Mouse (Mus musculus) cortical plate, adult 2 months (tissue): ENCODE data around the gene Tspyl2. TPM values are rescaled to one million over a fixed set of nuclear protein-coding genes. Genes with fewer than 3 reads are reported as not detected.
"Not testable (repeated sequence)": the region's sequence is repeated elsewhere in the genome, so short reads cannot be mapped to it uniquely, and the experiment has no call there.

ENCODE experiments used
- H3K27ac ChIP-seq: fragments of 200-500 bp; 2 replicates; pipeline ENCODE4 v1.5.1; 2012; ENCODE audit warnings: low read length, control low read depth, inconsistent platforms; ENCODE audit not compliant: insufficient read depth
- H3K4me1 ChIP-seq: fragments of 200-500 bp; 2 replicates; pipeline ENCODE4 v1.6.1; 2011; ENCODE audit warnings: low read length; ENCODE audit not compliant: control insufficient read depth, insufficient read depth
- H3K4me3 ChIP-seq: fragments of 200-500 bp; 2 replicates; pipeline ENCODE4 v1.5.1; 2011; ENCODE audit warnings: mild to moderate bottlenecking, low read length, control low read depth; ENCODE audit not compliant: insufficient read depth
- CTCF ChIP-seq: fragments of 200-500 bp; IDR thresholded peaks from 2 replicates; pipeline ENCODE4 v1.5.1; 2011; ENCODE audit warnings: mild to moderate bottlenecking, control low read depth, low read length; ENCODE audit not compliant: insufficient read depth; ENCODE audit errors: extremely low read depth
- POLR2A ChIP-seq: fragments of 200-500 bp; IDR thresholded peaks from 2 replicates; pipeline ENCODE4 v1.6.1; 2011; ENCODE audit warnings: mild to moderate bottlenecking, low read length, control low read depth; ENCODE audit not compliant: insufficient read depth; ENCODE audit errors: extremely low read depth
- polyA plus RNA-seq: library from polyadenylated mRNA; depleted of rRNA; stranded (reverse); fragments of >200 nt; gene quantifications from 2 replicates; pipeline ENCODE4 v1.2.3, GENCODE M21; 2012; rRNA removed

Gene Tspyl2
- polyA plus RNA-seq, 1 experiment = 163 TPM

DNA sequence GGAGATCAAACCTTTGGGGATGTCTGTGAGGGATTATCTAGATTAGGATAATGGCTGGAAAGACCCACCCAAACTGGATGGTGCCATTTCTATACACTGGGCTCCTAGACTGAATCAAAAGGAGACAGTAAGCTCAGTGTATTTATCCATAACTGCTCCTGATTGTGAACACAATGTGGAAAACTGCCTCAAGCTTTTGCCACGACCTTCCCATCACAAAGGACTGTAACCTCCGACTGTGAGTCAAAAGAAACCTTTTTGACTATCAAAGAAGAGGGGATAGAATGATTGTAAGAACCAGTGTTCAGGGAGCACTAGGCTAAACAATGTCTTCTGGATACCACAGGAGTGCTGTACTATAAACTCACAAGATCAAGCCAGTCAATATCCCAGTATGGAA, 36.0 kb downstream of the Tspyl2 start:
- TF ChIP-seq POLR2A (no peak), CTCF (no peak)

DNA sequence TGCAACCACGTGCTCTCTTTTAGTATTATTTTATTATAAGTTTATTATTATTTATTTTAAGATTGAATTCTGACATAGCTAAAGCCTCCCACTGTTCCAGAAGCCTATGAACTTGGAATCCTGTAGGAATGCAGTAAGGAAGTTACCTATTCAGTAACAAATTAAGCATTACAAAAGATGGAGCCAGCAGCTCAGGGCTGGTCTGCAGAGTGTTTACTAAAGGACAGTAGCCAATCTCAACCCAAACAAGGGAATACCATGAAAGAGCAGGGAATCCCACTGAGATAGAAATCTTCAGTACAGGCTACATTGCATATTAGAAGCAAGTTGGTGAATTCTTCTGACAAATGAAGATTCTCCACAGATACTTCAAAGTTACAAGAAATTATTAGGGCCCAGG, 55.2 kb downstream of the Tspyl2 start:
- not testable (repeated sequence) for H3K4me3 ChIP-seq, H3K27ac ChIP-seq, H3K4me1 ChIP-seq

More for the DNA sequence above, 36.0 kb downstream of the Tspyl2 start:
- Histone ChIP-seq H3K27ac (no peak overlapping the region), H3K4me3 (no peak overlapping the region), H3K4me1 (no peaks in the 10 kb centered on the region)

Other genes with a start within 250 kb of the Tspyl2 start
- 52.8 and 55.6 TPM in 2 replicates for gene Iqsec2, start 198.2 kb downstream of the Tspyl2 start, polyA plus RNA-seq
- gene Kdm5c, start 109.4 kb downstream of the Tspyl2 start, polyA plus RNA-seq = 33.2 and 35.0 TPM in 2 replicates
- gene Kantr, start 14.9 kb downstream of the Tspyl2 start, polyA plus RNA-seq = 35.6 and 38.6 TPM in 2 replicates
- 8.7 and 8.8 TPM in 2 replicates for gene Gpr173, start 26.3 kb upstream of the Tspyl2 start, polyA plus RNA-seq
- not detected in 2 replicates for gene Cldn34a, start 220.9 kb upstream of the Tspyl2 start, polyA plus RNA-seq